Mouse (Mus musculus) hindbrain, embryonic 11.5 days (tissue): ENCODE measurements around the gene C1qb. TPM values are rescaled to one million over a fixed set of nuclear protein-coding genes. Genes with fewer than 3 reads are reported as not detected.

Experiments
- ATAC-seq: fragments of 200-750 bp; cut with Nextera tagmentation; 2 replicates; pipeline ENCODE4 v1.8.0; 2017; ENCODE audit warnings: mild to moderate bottlenecking, moderate TSS enrichment, moderate library complexity; ENCODE audit not compliant: low FRiP score
- DNase-seq: peaks from one replicate; pipeline ENCODE4 v3.0.0-alpha.2; 2015; ENCODE audit warnings: low spot score
- H3K27ac ChIP-seq: fragments of 300-500 bp; sonication (generic); 2 replicates; pipeline ENCODE4 v1.5.1; 2014; ENCODE audit warnings: mild to moderate bottlenecking, low read depth, low read length
- H3K27me3 ChIP-seq: fragments of 300-500 bp; sonication (generic); 2 replicates; pipeline ENCODE4 v1.6.1; 2014; ENCODE audit warnings: mild to moderate bottlenecking, low read length, moderate library complexity, mixed read lengths; ENCODE audit not compliant: control insufficient read depth, insufficient read depth
- H3K36me3 ChIP-seq: fragments of 300-500 bp; sonication (generic); 2 replicates; pipeline ENCODE4 v1.6.1; 2014; ENCODE audit warnings: mild to moderate bottlenecking, low read length, moderate library complexity, mixed read lengths; ENCODE audit not compliant: control insufficient read depth, insufficient read depth
- H3K4me1 ChIP-seq: fragments of 300-500 bp; sonication (generic); replicated peaks from 2 replicates; pipeline ENCODE4 v1.6.1; 2014; ENCODE audit warnings: low read length, mixed read lengths; ENCODE audit not compliant: control insufficient read depth, insufficient read depth
- H3K4me2 ChIP-seq: fragments of 300-500 bp; sonication (generic); replicated peaks from 2 replicates; pipeline ENCODE4 v1.6.1; 2014; ENCODE audit warnings: mild to moderate bottlenecking, low read depth, low read length
- H3K4me3 ChIP-seq: fragments of 300-500 bp; sonication (generic); 2 replicates; pipeline ENCODE4 v1.5.1; 2014; ENCODE audit warnings: low read depth, low read length
- H3K9ac ChIP-seq: fragments of 300-500 bp; sonication (generic); 2 replicates; pipeline ENCODE4 v1.6.1; 2014; ENCODE audit warnings: low read depth, low read length
- H3K9me3 ChIP-seq: fragments of 300-500 bp; sonication (generic); 2 replicates; pipeline ENCODE4 v1.6.1; 2016; ENCODE audit warnings: low read length; ENCODE audit not compliant: control insufficient read depth
- WGBS: fragments of 180-500 bp; shearing (Covaris S2); extraction: QIAGEN DNeasy Blood & Tissue Kit; methylation state at CpG from one replicate; pipeline ENCODE4 v1.1.7; 2014; 5-methylcytosine and 5-hydroxymethylcytosine counted together
- polyA plus RNA-seq: library from polyadenylated mRNA; unstranded; fragments of >200 nt; fragmentation: Nextera tagmentation; extraction: Ambion mirVana; gene quantifications from 2 replicates; pipeline ENCODE4 v1.2.1, GENCODE M21; 2014

Gene C1qb
- polyA plus RNA-seq, 1 experiment from 2014 or later: 40.3 TPM

GRCm38 (mm10) chr4:136898637-136899036, 12.7 kb upstream of the C1qb start, which contains the start of gene C1qa:
TSS of gene C1qa (minus strand) at chr4:136898803.
- H3K27ac ChIP-seq: no peak within 1 kb of the TSS
- H3K9ac ChIP-seq: no peak within 1 kb of the TSS
- ATAC-seq: no peak
- no peaks in the 10 kb centered on the region; the same call in 1 of the 2 replicates for H3K4me1 ChIP-seq
- 77% methylated on average over 9 of the region's 9 CpGs for WGBS
- H3K4me2 ChIP-seq: no peak within 1 kb of the TSS
- no peaks in the 10 kb centered on the region for H3K9me3 ChIP-seq
- no peaks in the 10 kb centered on the region for H3K36me3 ChIP-seq
- no peak within 1 kb of the TSS for H3K4me3 ChIP-seq
- no peak for DNase-seq
- H3K27me3 ChIP-seq: peaks cover 23% of the 10 kb centered on the region

- no peak for ATAC-seq
- Histone ChIP-seq H3K4me2 (no peak overlapping the region), H3K4me3 (no peak overlapping the region), H3K27me3 (peaks cover 21% of the 10 kb centered on the region), H3K27ac (no peak overlapping the region), H3K9me3 (no peaks in the 10 kb centered on the region), H3K4me1 (no peaks in the 10 kb centered on the region; the same call in 1 of the 2 replicates), H3K36me3 (no peaks in the 10 kb centered on the region), H3K9ac (no peak overlapping the region)
- DNase-seq: no peak
- 73% methylated on average over 9 of the region's 9 CpGs for WGBS
These were observed 12.2 kb upstream of the C1qb start for GRCm38 (mm10) chr4:136898084-136898598.

GRCm38 (mm10) chr4:136896461-136896860, 10.5 kb upstream of the C1qb start:
- no peak overlapping the region for H3K27ac ChIP-seq
- H3K9me3 ChIP-seq: no peaks in the 10 kb centered on the region
- no peaks in the 10 kb centered on the region for H3K36me3 ChIP-seq
- H3K4me3 ChIP-seq: no peak overlapping the region
- no peak for ATAC-seq
- H3K4me2 ChIP-seq: no peak overlapping the region
- no peaks in the 10 kb centered on the region; the same call in 1 of the 2 replicates for H3K4me1 ChIP-seq
- WGBS: 34% methylated on average over 10 of the region's 10 CpGs
- no peak overlapping the region for H3K9ac ChIP-seq
- no peak for DNase-seq
- H3K27me3 ChIP-seq: peaks cover 23% of the 10 kb centered on the region

GRCm38 (mm10) chr4:136895861-136896260, 9.9 kb upstream of the C1qb start:
- no peak overlapping the region for H3K9ac ChIP-seq
- no peaks in the 10 kb centered on the region for H3K36me3 ChIP-seq
- ATAC-seq (no peak), DNase-seq (no peak)
- no peak overlapping the region for H3K27ac ChIP-seq
- no peaks in the 10 kb centered on the region for H3K9me3 ChIP-seq
- no peak overlapping the region for H3K4me3 ChIP-seq
- peaks cover 23% of the 10 kb centered on the region for H3K27me3 ChIP-seq
- no peaks in the 10 kb centered on the region; the same call in 1 of the 2 replicates for H3K4me1 ChIP-seq
- H3K4me2 ChIP-seq: 0 out of 2 replicates have a peak overlapping the region, but pooled peaks have one; percentile 5
- WGBS: 7% methylated on average over 15 of the region's 15 CpGs

DNA sequence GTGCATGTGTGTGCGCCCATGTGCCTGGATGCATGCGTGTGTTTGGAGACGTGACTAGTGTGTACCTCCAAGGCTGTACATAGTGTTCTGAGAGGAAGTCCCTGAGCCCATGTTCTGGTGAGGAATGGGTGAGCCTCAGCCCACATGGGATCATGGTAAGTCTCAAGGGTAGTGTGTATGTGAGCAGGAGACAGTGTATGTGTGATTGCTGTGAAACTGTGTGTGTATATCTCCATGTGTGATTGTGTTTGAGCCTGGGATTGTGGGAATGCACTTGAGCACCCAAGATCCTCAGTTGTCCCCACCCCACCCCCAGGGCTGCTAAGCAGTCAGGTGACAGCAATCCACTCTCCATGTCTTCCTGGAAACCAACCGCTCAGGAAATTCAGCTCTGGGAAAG, 8.8 kb upstream of the C1qb start:
- DNase-seq (no peak), ATAC-seq (no peak)
- no peaks in the 10 kb centered on the region; the same call in 1 of the 2 replicates for H3K4me1 ChIP-seq
- no peaks in the 10 kb centered on the region for H3K36me3 ChIP-seq
- no peak overlapping the region for H3K27ac ChIP-seq
- H3K27me3 ChIP-seq: peaks cover 23% of the 10 kb centered on the region
- WGBS: 75% methylated on average over 4 of the region's 4 CpGs
- H3K4me3 ChIP-seq: no peak overlapping the region
- H3K9ac ChIP-seq: no peak overlapping the region
- no peaks in the 10 kb centered on the region for H3K9me3 ChIP-seq
- H3K4me2 ChIP-seq: no peak overlapping the region

DNA sequence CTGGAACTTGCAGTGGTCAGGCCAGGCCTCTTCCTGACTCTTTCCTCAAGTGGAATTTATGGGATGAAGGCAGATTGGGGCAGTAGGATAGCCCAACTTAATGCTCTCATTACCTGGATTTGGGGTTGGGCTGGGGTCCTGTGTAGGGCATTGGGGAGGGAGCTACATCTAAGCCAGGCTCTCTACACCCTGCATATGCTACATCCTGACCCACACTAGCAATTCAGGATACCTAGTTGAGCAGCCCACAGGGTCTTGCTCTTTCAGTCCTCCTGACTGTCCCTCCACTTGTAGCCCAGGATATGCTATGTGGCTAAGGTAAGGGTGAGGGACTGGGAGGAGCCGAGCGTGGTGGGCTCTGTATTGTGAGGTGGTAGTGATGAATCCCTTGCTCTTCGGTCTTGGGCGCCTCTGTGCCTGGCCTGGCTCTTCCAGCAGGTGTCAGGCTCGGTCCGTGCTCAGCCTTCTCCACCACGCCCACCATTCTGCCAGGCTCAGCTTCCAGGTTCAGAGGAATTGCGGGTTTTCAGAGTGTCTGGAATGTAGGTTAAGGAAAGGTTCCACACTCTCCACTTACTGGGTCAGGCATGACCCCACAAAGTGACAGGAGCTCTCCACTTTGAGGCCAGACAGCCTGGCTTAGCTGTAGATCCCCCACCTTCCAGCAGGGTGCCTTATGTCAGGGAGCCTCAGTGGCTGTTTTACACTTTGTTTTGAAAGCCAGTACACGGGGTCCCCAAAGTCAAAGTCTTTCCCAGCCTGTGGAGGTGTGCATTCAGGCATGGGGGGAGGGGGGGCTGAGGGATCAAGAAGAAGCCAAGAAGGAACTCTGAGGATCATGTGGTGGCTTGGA, 7.9 kb upstream of the C1qb start:
- Histone ChIP-seq H3K9ac (no peak overlapping the region), H3K4me3 (no peak overlapping the region), H3K4me1 (no peaks in the 10 kb centered on the region; the same call in 1 of the 2 replicates), H3K9me3 (no peaks in the 10 kb centered on the region), H3K27me3 (peaks cover 23% of the 10 kb centered on the region), H3K4me2 (no peak overlapping the region), H3K36me3 (no peaks in the 10 kb centered on the region), H3K27ac (no peak overlapping the region)
- ATAC-seq (peak; percentile 30; the same call in 1 of the 2 replicates), DNase-seq (peak; percentile 75)
- WGBS: 6% methylated on average over 9 of the region's 9 CpGs

- Histone ChIP-seq H3K4me2 (no peak within 1 kb of the TSS), H3K27me3 (peaks cover 23% of the 10 kb centered on the region), H3K4me1 (no peaks in the 10 kb centered on the region), H3K9ac (no peak within 1 kb of the TSS), H3K4me3 (no peak within 1 kb of the TSS), H3K9me3 (no peaks in the 10 kb centered on the region), H3K36me3 (no peaks in the 10 kb centered on the region), H3K27ac (no peak within 1 kb of the TSS)
- DNase-seq (no peak), ATAC-seq (no peak)
- 56% methylated on average over 5 of the region's 5 CpGs for WGBS
These were observed 6.8 kb upstream of the C1qb start, which contains the start of gene C1qc for GRCm38 (mm10) chr4:136892811-136893210. TSS of gene C1qc (minus strand) at chr4:136893065.

- WGBS: 65% methylated on average over 7 of the region's 7 CpGs
- H3K36me3 ChIP-seq: no peaks in the 10 kb centered on the region
- ATAC-seq: no peak
These were observed 6.4 kb upstream of the C1qb start for GRCm38 (mm10) chr4:136892371-136892770.

More at GRCm38 (mm10) chr4:136892371-136892770, 6.4 kb upstream of the C1qb start:
- no peak overlapping the region for H3K9ac ChIP-seq
- no peaks in the 10 kb centered on the region for H3K9me3 ChIP-seq
- H3K4me3 ChIP-seq: no peak overlapping the region
- H3K27me3 ChIP-seq: peaks cover 23% of the 10 kb centered on the region
- DNase-seq: no peak
- H3K27ac ChIP-seq: no peak overlapping the region
- H3K4me1 ChIP-seq: no peaks in the 10 kb centered on the region
- no peak overlapping the region for H3K4me2 ChIP-seq
